8 mouse cellular contexts compared by ENCODE assay signal in the genomic region with DNA sequence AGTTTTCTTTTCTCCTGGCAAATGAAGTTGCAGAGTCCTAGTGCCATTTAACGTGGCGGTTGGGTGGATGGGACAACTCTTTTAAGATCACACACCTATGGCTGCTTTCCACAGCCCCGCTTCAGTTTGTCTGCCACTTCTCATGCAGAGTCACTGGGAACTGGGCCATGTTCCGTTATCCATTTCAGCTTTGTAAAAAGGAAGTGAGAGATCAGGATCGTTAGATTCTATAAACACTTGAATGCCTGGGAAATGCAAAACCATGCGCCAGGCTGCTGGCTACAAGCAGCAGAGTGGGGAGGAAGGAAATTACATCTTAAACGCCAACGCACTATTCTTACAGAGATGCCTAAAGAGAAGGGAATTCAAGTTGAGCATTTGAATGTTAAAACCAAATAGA.
DNase-seq lines count a peak whose midpoint lies in the region; ATAC-seq and TF ChIP-seq lines count a peak whose summit lies in the region.

No protein-coding gene starts in this region.

- ATAC-seq in limb, embryonic 13.5 days (ENCODE audit: low FRiP score, low read depth), result no peak

- H3K27me3 ChIP-seq in cerebellum, adult 2 months (ENCODE audit: control insufficient read depth, insufficient read depth, low read length), result no peaks in the 10 kb centered on the region
- H3K27me3 ChIP-seq in limb, embryonic 13.5 days, result no peaks in the 10 kb centered on the region
- no peaks in the 10 kb centered on the region for H3K27me3 ChIP-seq in limb, embryonic 10.5 days (ENCODE audit: low read depth, poor library complexity, severe bottlenecking)

- peak; percentile 21 to 55 for DNase-seq in cerebellum, adult 2 months
- no peak for DNase-seq in cerebellum, adult 11 months
- no peak for DNase-seq in limb, embryonic 10.5 days (ENCODE audit: low spot score)
- peak; percentile 16 for DNase-seq in left cerebral cortex, adult 11 months (ENCODE audit: low spot score)
- peak; percentile 47 to 55 for DNase-seq in right cerebral cortex, postnatal 10 days (ENCODE audit: low spot score in 2 of 2)
- DNase-seq in spleen, adult 12 weeks (ENCODE audit: low spot score), result no peak
- DNase-seq in heart, postnatal 25 days (ENCODE audit: low spot score), result no peak

- no peak for TF ChIP-seq POLR2A in cerebellum, adult 2 months (IDR thresholded peaks at IDR 0.05; ENCODE audit: borderline replicate concordance, insufficient read depth, low read length)

- no peaks in the 10 kb centered on the region for H3K9me3 ChIP-seq in limb, embryonic 13.5 days
- H3K9me3 ChIP-seq in limb, embryonic 10.5 days (replicated peaks), result no peaks in the 10 kb centered on the region

- H3K9ac ChIP-seq in limb, embryonic 13.5 days, result no peak overlapping the region

- H3K27ac ChIP-seq in cerebellum, adult 2 months (ENCODE audit: insufficient read depth, low read length), result no peak overlapping the region
- peak overlapping the region; percentile 39; the same call in 1 of the 2 replicates for H3K27ac ChIP-seq in limb, embryonic 13.5 days
- H3K27ac ChIP-seq in limb, embryonic 10.5 days, result no peak overlapping the region

- H3K4me1 ChIP-seq in cerebellum, adult 2 months (ENCODE audit: control insufficient read depth, insufficient read depth, low read length), result 0 out of 2 replicates have a peak, but pooled peaks cover 3% of the 10 kb centered on the region
- peaks cover 11% of the 10 kb centered on the region for H3K4me1 ChIP-seq in limb, embryonic 13.5 days
- 0 out of 2 replicates have a peak, but pooled peaks cover 3% of the 10 kb centered on the region for H3K4me1 ChIP-seq in limb, embryonic 10.5 days

- WGBS in cerebellum, adult 2 months, result 11% methylated on average over 8 of the region's 8 CpGs
- WGBS in limb, embryonic 13.5 days, result 43% methylated on average over 8 of the region's 8 CpGs
- WGBS in limb, embryonic 10.5 days, result 62% methylated on average over 8 of the region's 8 CpGs

- intact Hi-C loops in heart, postnatal 25 days (cut with DNase I), result no loop called here

- peak overlapping the region; percentile 17 for H3K4me2 ChIP-seq in limb, embryonic 13.5 days (replicated peaks)

- no peaks in the 10 kb centered on the region for H3K36me3 ChIP-seq in limb, embryonic 13.5 days
- no peaks in the 10 kb centered on the region for H3K36me3 ChIP-seq in limb, embryonic 10.5 days

- no peak for TF ChIP-seq CTCF in cerebellum, adult 2 months (IDR thresholded peaks at IDR 0.05; ENCODE audit: borderline replicate concordance, insufficient read depth, low read depth, low read length)

- no peak overlapping the region for H3K4me3 ChIP-seq in cerebellum, adult 2 months (replicated peaks; ENCODE audit: insufficient read depth, low read depth, low read length)
- H3K4me3 ChIP-seq in limb, embryonic 13.5 days, result no peak overlapping the region
- H3K4me3 ChIP-seq in limb, embryonic 10.5 days, result no peak overlapping the region

Comparison
In these comparisons a context has a peak if more than half of its experiments do, and no peak if none do; other contexts are left out.
1. DNase-seq: peak in cerebellum, adult 2 months (2 of 2), left cerebral cortex, adult 11 months (single experiment) and right cerebral cortex, postnatal 10 days (2 of 2); none in cerebellum, adult 11 months (single experiment), limb, embryonic 10.5 days (single experiment), spleen, adult 12 weeks (single experiment) and heart, postnatal 25 days (single experiment).